Mouse (Mus musculus) liver, embryonic 15.5 days (tissue): ENCODE data around the gene Nt5c2. TPM values are rescaled to one million over a fixed set of nuclear protein-coding genes. Genes with fewer than 3 reads are reported as not detected.
A peak's percentile ranks its signal among the peaks of the same experiment; 100 is the strongest.

Experiments
- ATAC-seq: fragments of 200-750 bp; cut with Nextera tagmentation; 2 replicates; pipeline ENCODE4 v1.8.0; 2017; ENCODE audit warnings: moderate number of reproducible peaks, mild to moderate bottlenecking, moderate library complexity; ENCODE audit not compliant: insufficient read depth
- H3K27ac ChIP-seq: fragments of 300-500 bp; sonication (generic); replicated peaks from 2 replicates; pipeline ENCODE4 v1.5.1; 2015; ENCODE audit warnings: mild to moderate bottlenecking, inconsistent platforms
- H3K27me3 ChIP-seq: fragments of 300-500 bp; sonication (generic); 2 replicates; pipeline ENCODE4 v1.6.1; 2015; ENCODE audit warnings: mild to moderate bottlenecking, inconsistent platforms
- H3K36me3 ChIP-seq: fragments of 300-500 bp; sonication (generic); replicated peaks from 2 replicates; pipeline ENCODE4 v1.6.1; 2015; ENCODE audit warnings: moderate library complexity, mild to moderate bottlenecking, inconsistent platforms
- H3K4me1 ChIP-seq: fragments of 300-500 bp; sonication (generic); replicated peaks from 2 replicates; pipeline ENCODE4 v1.6.1; 2015; ENCODE audit warnings: inconsistent platforms
- H3K4me2 ChIP-seq: fragments of 300-500 bp; sonication (generic); 2 replicates; pipeline ENCODE4 v1.6.1; 2015; ENCODE audit warnings: moderate library complexity, mild to moderate bottlenecking, inconsistent platforms
- H3K4me3 ChIP-seq: fragments of 300-500 bp; sonication (generic); replicated peaks from 2 replicates; pipeline ENCODE4 v1.5.1; 2015; ENCODE audit warnings: mild to moderate bottlenecking, inconsistent platforms
- H3K9ac ChIP-seq: fragments of 300-500 bp; sonication (generic); 2 replicates; pipeline ENCODE4 v1.6.1; 2015; ENCODE audit warnings: moderate library complexity, mild to moderate bottlenecking, inconsistent platforms
- H3K9me3 ChIP-seq: fragments of 300-500 bp; sonication (generic); replicated peaks from 2 replicates; pipeline ENCODE4 v1.6.1; 2016; ENCODE audit warnings: inconsistent platforms
- WGBS: fragments of 180-500 bp; shearing (Covaris S2); methylation state at CpG from one replicate; pipeline ENCODE4 v1.1.7; 2015; ENCODE audit warnings: mixed read lengths; ENCODE audit not compliant: insufficient replicate concordance; 5-methylcytosine and 5-hydroxymethylcytosine counted together
- polyA plus RNA-seq: library from polyadenylated mRNA; unstranded; fragments of >200 nt; fragmentation: Nextera tagmentation; extraction: Ambion mirVana; gene quantifications from 2 replicates; pipeline ENCODE4 v1.2.1, GENCODE M21; 2015

Nt5c2 gene
- polyA plus RNA-seq, 1 experiment from 2014 or later: 42.7 TPM

GRCm38 (mm10) chr19:46864731-46865331 is 150.1 kb downstream of the Nt5c2 start:
- 17% methylated on average over 6 of the region's 6 CpGs for WGBS

GRCm38 (mm10) chr19:46864079-46864478 is 150.9 kb downstream of the Nt5c2 start:
- Histone ChIP-seq H3K27ac (peak overlapping the region; percentile 65), H3K4me3 (no peak overlapping the region; the same call in 1 of the 2 replicates), H3K36me3 (no peaks in the 10 kb centered on the region), H3K9ac (no peak overlapping the region), H3K4me2 (peak overlapping the region; percentile 52; the same call in 1 of the 2 replicates), H3K4me1 (peaks cover 59% of the 10 kb centered on the region), H3K9me3 (no peaks in the 10 kb centered on the region), H3K27me3 (no peaks in the 10 kb centered on the region)
- 12% methylated on average over 6 of the region's 6 CpGs for WGBS
- ATAC-seq: no peak

More at GRCm38 (mm10) chr19:46864731-46865331, 150.1 kb downstream of the Nt5c2 start:
- Histone ChIP-seq H3K9me3 (no peaks in the 10 kb centered on the region), H3K4me2 (0 out of 2 replicates have a peak overlapping the region, but pooled peaks have one; percentile 1), H3K27me3 (no peaks in the 10 kb centered on the region), H3K27ac (peak overlapping the region; percentile 65), H3K4me1 (peaks cover 60% of the 10 kb centered on the region), H3K36me3 (no peaks in the 10 kb centered on the region), H3K4me3 (no peak overlapping the region), H3K9ac (no peak overlapping the region)
- ATAC-seq: no peak

- Histone ChIP-seq H3K9me3 (no peaks in the 10 kb centered on the region), H3K36me3 (no peaks in the 10 kb centered on the region), H3K4me3 (no peak overlapping the region; the same call in 1 of the 2 replicates), H3K4me2 (peak overlapping the region; percentile 52), H3K4me1 (peaks cover 58% of the 10 kb centered on the region), H3K9ac (no peak overlapping the region; the same call in 1 of the 2 replicates), H3K27me3 (no peaks in the 10 kb centered on the region), H3K27ac (peak overlapping the region; percentile 65)
- ATAC-seq: peak; percentile 25; the same call in 1 of the 2 replicates
- 19% methylated on average over 17 of the region's 17 CpGs for WGBS
These were observed 151.6 kb downstream of the Nt5c2 start for GRCm38 (mm10) chr19:46863236-46863927.

- H3K9me3 ChIP-seq: no peaks in the 10 kb centered on the region
- H3K9ac ChIP-seq: no peak overlapping the region
- 13% methylated on average over 3 of the region's 3 CpGs for WGBS
- ATAC-seq: no peak
- peaks cover 65% of the 10 kb centered on the region for H3K4me1 ChIP-seq
- H3K27me3 ChIP-seq: no peaks in the 10 kb centered on the region
- no peaks in the 10 kb centered on the region for H3K36me3 ChIP-seq
- H3K4me2 ChIP-seq: no peak overlapping the region
- no peak overlapping the region for H3K4me3 ChIP-seq
- H3K27ac ChIP-seq: peak overlapping the region; percentile 65
These were observed 152.4 kb downstream of the Nt5c2 start for GRCm38 (mm10) chr19:46862556-46862955.

GRCm38 (mm10) chr19:46858200-46858599 is 156.8 kb downstream of the Nt5c2 start:
- no peak overlapping the region for H3K4me3 ChIP-seq

GRCm38 (mm10) chr19:46857277-46857989 is 157.5 kb downstream of the Nt5c2 start:
- Histone ChIP-seq H3K27ac (peak overlapping the region; percentile 42; the same call in 1 of the 2 replicates), H3K9ac (no peak overlapping the region), H3K4me3 (no peak overlapping the region), H3K4me2 (no peak overlapping the region), H3K27me3 (no peaks in the 10 kb centered on the region), H3K36me3 (no peaks in the 10 kb centered on the region), H3K9me3 (no peaks in the 10 kb centered on the region), H3K4me1 (peaks cover 56% of the 10 kb centered on the region)
- peak; percentile 63 for ATAC-seq
- WGBS: 54% methylated on average over 9 of the region's 9 CpGs

More at GRCm38 (mm10) chr19:46858200-46858599, 156.8 kb downstream of the Nt5c2 start:
- Histone ChIP-seq H3K4me1 (peaks cover 64% of the 10 kb centered on the region), H3K27ac (no peak overlapping the region), H3K4me2 (no peak overlapping the region), H3K27me3 (no peaks in the 10 kb centered on the region), H3K9ac (no peak overlapping the region), H3K9me3 (no peaks in the 10 kb centered on the region), H3K36me3 (no peaks in the 10 kb centered on the region)
- WGBS: 69% methylated on average over 7 of the region's 7 CpGs
- ATAC-seq: no peak

GRCm38 (mm10) chr19:46856780-46857179 is 158.2 kb downstream of the Nt5c2 start:
- ATAC-seq: no peak
- 30% methylated on average over 10 of the region's 10 CpGs for WGBS
- H3K4me1 ChIP-seq: peaks cover 51% of the 10 kb centered on the region
- H3K36me3 ChIP-seq: no peaks in the 10 kb centered on the region
- H3K27me3 ChIP-seq: no peaks in the 10 kb centered on the region
- no peaks in the 10 kb centered on the region for H3K9me3 ChIP-seq
- H3K27ac ChIP-seq: 0 out of 2 replicates have a peak overlapping the region, but pooled peaks have one; percentile 42
- no peak overlapping the region for H3K9ac ChIP-seq
- no peak overlapping the region for H3K4me2 ChIP-seq
- H3K4me3 ChIP-seq: no peak overlapping the region

GRCm38 (mm10) chr19:46856232-46856631 is 158.7 kb downstream of the Nt5c2 start:
- H3K4me3 ChIP-seq: no peak overlapping the region
- H3K27me3 ChIP-seq: no peaks in the 10 kb centered on the region
- H3K4me1 ChIP-seq: peaks cover 46% of the 10 kb centered on the region
- H3K36me3 ChIP-seq: no peaks in the 10 kb centered on the region
- ATAC-seq: no peak
- no peak overlapping the region for H3K4me2 ChIP-seq
- H3K9me3 ChIP-seq: no peaks in the 10 kb centered on the region
- H3K9ac ChIP-seq: no peak overlapping the region
- H3K27ac ChIP-seq: no peak overlapping the region; the same call in 1 of the 2 replicates
- 58% methylated on average over 6 of the region's 6 CpGs for WGBS

GRCm38 (mm10) chr19:46849443-46849997 is 165.4 kb downstream of the Nt5c2 start:
- Histone ChIP-seq H3K4me3 (peak overlapping the region; percentile 4; the same call in 1 of the 2 replicates), H3K4me1 (peaks cover 66% of the 10 kb centered on the region), H3K4me2 (peak overlapping the region; percentile 61), H3K36me3 (no peaks in the 10 kb centered on the region), H3K9me3 (no peaks in the 10 kb centered on the region), H3K27ac (peak overlapping the region; percentile 91), H3K9ac (peak overlapping the region; percentile 28), H3K27me3 (no peaks in the 10 kb centered on the region)
- 23% methylated on average over 9 of the region's 9 CpGs for WGBS
- peak; percentile 99 for ATAC-seq

- Histone ChIP-seq H3K4me2 (peak overlapping the region; percentile 61), H3K4me1 (peaks cover 58% of the 10 kb centered on the region), H3K9me3 (no peaks in the 10 kb centered on the region), H3K9ac (peak overlapping the region; percentile 44; the same call in 1 of the 2 replicates), H3K27me3 (no peaks in the 10 kb centered on the region), H3K27ac (peak overlapping the region; percentile 91), H3K4me3 (0 out of 2 replicates have a peak overlapping the region, but pooled peaks have one; percentile 12), H3K36me3 (no peaks in the 10 kb centered on the region)
- WGBS: 60% methylated on average over 14 of the region's 14 CpGs
- peak; percentile 69 for ATAC-seq
These were observed 166.3 kb downstream of the Nt5c2 start for GRCm38 (mm10) chr19:46848381-46849268.
